Mouse (Mus musculus) cerebellum, postnatal 4 days (tissue): Measurements from ENCODE around the gene Dchs1.

Experiments
- DNase-seq, 2 experiments: peaks; one replicate each; pipeline ENCODE4 v3.0.0; 2022; ENCODE audit warnings: low spot score in 2 of 2, mixed read lengths in 1 of 2

The Dchs1 gene

DNA sequence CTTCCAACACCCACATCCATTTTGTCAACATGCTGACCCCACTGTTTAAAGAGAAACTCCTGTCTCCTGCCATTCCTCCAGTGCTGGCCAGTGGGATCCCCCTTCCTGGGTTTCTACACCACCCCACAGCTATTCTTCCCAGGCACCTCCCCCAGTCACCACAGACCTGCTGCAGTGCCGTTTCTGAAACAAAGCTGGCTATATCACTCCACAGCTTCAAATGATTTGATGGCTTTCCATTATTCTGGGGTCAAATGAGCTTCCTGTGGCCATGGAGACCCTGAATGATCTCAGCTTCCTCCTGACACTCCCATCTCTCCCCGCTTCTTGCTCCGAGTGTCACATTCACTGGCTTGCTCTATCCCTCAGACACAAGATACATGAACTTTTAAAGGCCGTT lies 2.9 kb downstream of the Dchs1 start:
- no peak for DNase-seq

DNA sequence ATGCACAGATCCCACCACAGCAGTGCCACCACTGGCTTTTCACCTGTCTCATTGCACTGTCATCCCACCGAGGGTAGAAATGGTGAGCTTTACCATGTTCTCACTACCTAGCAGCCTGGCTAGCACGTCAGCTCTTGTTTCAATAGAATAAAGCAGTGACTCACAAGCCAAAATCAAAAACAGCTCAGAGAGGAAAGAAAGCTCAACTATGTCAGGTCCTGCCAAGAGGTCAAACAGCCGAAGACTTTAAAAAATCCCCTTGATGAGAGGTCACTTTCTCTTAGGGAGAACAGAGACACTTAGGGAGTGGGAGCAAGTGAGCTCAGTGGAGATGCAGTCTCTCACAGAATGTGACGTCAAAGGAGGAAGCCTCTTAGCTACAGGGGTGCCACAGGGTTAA lies 3.6 kb downstream of the Dchs1 start:
- DNase-seq, result no peak

DNA sequence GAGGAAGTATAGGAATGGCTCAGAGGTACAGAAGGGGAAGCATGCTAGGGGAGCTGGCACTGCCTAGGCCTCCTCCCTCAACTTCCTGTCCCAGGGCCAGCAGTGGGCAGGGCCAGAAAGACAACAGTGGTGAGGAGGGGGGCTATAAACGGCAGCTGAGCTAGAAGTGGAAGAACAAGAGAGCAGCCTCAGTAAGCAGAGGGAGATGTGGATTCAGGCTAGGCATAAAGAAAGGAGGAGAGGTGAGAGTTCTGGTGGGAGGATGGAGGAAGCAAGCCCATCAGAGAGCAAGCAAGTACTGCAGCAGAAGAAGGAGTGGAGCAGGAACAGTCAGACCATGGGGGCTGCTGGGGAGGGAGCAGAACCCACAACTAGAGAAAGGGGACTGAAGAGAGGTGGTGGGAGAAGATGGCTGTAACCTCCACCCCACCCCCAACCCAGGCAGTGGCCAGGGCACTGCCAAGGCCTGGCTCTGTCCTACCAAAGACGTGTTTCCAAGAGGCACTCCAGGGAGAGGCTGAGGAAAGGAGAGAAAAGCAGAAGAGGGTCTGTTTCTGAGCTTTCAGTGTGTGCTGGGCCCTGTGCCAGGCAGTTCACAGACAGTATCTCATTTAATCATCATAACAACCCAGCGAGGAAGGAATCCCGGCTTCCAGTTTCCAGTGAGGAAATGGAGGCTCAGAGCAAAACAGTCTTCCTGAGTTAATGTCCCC lies 8.7 kb downstream of the Dchs1 start:
- no peak for DNase-seq

GRCm38 (mm10) chr7:105777797-105778552 lies 9.5 kb downstream of the Dchs1 start:
- no peak for DNase-seq

DNA sequence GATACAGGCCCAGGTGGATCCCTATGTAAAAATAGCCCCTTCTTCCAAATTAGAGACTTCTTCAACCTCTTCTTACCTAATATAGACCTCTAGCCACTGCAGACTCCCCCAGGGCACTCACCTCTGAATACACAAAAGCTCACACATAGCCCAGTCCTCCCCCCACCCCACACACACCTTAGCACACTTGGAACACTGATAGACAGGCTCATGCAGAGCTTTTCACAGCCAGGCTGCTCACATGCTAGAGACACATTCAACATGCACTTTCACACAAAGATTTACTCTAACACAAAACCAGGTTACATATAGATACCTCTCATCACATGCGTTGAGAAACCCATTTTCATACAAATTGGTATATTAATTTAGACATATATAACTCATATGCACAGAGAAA lies 10.1 kb downstream of the Dchs1 start:
- DNase-seq, result no peak

DNA sequence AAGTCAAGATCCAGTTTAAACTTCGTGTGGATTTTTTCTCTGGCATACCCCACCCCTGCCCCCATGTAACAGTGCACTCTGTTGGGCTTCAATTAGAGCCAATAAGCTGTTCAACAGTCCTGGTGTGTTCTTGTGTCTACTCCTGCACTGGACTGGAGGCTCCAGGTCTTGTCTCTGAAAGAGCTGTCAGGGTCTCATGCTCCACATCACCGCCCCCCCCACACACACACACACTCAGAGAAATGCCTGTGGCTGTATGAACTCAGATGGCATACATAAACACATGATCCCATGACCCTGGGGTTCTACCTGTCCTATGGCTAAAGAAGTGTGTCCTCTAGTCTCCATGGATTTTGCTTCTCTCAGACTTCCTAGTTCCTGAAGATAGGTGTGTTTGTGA lies 11.4 kb downstream of the Dchs1 start:
- no peak for DNase-seq

DNA sequence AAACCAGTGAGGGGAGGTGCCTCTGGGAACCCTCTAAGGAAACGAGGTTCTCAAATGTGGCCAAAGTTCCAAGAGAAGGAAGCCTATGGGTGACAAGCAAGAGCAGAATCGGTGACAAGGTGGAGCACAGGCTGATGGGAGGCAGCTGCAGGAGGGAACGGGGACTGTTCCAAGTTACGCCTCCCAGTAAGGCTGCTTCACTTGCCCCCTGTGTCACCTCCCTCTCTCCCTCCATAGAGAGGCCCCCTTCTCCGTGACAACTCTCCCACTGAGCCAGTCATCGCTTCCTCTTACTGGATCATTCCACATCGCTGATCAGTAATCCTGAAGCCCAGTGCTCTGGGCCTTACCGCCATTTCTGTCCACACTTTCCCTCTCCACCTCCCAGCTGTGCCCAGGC lies 12.8 kb downstream of the Dchs1 start:
- DNase-seq, result no peak

- DNase-seq, result no peak
Measured at GRCm38 (mm10) chr7:105773041-105773440, 14.4 kb downstream of the Dchs1 start.

DNA sequence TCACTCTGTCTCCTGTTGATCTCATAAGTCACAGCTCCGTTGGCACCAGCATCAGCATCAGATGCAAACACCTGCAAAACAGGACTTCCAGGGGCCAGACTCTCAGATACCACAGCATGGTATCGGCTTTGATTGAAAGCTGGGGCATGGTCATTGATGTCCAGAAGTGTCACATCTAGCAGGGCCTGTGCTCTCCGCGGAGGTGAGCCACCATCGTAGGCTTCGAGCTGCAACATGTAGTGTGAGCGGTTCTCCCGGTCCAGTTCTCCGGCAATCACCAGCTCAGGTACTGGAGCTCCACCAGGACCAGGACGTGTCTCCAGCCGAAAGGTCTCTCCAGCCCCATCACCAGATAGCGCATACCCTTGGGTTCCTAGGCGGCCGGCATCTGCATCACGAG lies 15.1 kb downstream of the Dchs1 start:
- no peak for DNase-seq

DNA sequence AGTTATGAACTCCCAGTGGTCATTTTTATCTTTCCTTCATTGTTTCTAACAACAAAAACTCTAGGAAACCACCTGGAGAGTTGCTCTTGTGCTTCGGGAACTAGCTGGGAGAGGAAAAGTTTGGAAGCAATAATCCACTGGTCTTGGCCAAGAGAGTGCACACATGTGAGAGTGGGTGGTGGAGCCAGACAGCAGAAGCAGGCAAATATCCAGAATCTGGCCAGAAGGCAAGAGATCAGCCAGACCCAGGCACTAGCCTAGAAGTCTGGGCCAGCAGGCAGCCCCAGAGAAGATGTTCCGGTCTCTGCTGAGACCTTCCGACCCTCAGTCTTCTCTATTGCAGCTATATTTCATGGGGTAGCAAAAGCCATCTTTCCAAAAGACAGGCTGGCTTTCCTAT lies 17.5 kb downstream of the Dchs1 start:
- no peak for DNase-seq

DNA sequence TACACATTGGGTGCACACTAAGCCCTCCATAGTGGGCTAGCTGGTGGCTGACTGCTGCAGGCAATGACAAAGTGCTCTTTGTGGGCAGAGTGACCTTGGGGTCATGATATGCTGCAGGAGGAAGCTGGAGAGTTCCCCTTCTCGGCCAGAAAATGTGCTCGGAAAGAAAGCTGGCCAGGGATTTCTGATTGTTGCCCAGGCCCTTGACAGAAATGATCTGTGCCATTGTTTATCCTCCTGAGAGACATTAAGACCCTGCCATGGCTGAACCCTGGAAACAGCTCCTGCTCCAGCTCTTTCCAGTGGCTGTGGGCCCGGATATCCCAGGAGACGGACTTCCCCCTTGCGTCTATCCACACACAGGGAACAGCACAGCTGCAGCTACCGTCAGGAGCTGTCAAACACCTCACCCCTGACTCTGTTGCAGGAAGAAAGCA lies 19.7 kb downstream of the Dchs1 start:
- DNase-seq, result no peak

DNA sequence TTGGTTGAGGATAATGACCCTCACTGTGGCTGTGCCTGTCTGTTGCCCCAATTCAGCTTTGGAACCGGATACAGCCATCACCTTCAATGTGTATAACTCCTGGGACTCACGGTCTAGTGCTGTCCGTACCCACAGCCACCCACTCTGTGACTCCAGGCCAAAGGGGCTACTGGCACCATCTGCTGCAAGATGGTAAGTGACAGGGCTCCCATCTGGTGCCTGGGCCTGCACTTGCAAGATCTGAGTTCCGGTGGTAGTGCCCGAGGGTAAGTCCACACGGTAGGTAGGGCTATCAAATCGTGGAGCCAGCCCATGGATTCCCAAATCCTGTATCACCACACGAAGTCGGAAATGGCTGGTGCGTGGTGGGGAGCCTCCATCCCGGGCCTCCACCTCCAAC lies 23.1 kb downstream of the Dchs1 start:
- no peak for DNase-seq

DNA sequence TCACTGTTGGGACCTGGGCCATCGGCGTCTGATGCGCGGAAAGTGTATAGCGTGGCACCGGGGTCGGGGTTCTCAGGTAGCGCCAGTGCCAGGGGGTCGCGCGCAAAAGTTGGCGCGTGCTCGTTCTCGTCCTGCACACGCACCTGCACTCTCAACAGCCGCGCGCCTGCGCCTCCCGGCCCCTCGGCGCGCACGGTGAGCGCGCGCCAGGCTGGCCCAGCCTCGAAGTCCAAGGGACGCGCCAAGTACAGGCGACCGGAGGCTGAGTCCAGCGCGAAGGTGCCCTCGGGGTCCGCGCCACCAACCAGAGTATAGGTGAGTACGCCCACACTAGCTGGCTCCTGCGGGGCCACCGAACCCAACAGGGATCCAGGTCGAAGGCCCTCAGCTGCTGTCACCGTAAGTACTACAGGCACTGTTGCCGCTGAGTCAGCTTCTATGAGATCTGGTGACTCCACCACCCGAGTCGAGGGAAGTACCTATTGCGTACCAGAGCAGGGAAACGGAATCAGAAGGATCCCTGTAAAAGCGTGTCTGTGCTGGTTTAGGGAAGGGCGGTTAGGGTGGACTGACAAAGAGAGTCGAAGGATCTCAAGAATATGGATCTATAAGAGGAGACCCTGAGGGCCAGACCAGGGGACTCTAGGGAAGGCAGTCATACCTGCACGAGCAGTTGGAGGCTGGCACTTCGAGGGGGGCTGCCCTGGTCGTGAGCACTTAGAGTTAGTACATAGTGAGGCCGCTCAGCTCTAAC lies 24.8 kb downstream of the Dchs1 start:
- no peak for DNase-seq

DNA sequence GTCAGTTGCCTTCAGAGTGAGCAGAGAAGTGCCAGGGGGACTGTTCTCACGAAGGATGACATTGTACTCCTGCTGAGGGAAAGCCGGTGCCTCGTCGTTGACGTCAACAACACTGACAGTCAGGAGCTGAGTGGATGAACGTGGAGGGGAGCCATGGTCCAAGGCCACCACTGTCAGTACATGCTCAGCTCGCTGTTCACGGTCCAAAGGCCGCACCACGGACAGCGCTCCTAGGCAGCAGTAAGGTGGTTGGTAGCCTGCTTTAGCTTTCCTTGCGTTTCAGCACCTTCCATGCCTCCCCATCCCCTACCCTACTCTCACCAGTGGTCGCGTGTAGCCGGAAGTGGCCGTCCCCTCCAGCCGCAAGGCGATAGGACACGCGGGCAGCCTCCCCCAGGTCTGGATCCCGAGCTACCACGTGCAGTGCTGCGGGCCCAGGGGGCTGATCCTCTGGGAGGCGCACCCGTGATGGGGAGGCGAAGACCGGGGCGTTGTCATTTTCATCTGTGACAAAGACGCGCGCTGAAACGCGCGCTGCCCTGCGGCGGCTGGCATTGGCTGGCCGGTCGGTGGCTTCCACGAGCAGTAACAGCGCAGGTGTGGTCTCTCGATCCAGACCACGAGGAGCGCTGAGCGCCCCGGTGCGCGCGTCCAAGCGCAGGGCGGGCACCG lies 25.5 kb downstream of the Dchs1 start:
- DNase-seq, result no peak

GRCm38 (mm10) chr7:105753281-105753680 lies 34.2 kb downstream of the Dchs1 start:
- DNase-seq, result no peak

GRCm38 (mm10) chr7:105752716-105753115 lies 34.7 kb downstream of the Dchs1 start:
- no peak for DNase-seq

DNA sequence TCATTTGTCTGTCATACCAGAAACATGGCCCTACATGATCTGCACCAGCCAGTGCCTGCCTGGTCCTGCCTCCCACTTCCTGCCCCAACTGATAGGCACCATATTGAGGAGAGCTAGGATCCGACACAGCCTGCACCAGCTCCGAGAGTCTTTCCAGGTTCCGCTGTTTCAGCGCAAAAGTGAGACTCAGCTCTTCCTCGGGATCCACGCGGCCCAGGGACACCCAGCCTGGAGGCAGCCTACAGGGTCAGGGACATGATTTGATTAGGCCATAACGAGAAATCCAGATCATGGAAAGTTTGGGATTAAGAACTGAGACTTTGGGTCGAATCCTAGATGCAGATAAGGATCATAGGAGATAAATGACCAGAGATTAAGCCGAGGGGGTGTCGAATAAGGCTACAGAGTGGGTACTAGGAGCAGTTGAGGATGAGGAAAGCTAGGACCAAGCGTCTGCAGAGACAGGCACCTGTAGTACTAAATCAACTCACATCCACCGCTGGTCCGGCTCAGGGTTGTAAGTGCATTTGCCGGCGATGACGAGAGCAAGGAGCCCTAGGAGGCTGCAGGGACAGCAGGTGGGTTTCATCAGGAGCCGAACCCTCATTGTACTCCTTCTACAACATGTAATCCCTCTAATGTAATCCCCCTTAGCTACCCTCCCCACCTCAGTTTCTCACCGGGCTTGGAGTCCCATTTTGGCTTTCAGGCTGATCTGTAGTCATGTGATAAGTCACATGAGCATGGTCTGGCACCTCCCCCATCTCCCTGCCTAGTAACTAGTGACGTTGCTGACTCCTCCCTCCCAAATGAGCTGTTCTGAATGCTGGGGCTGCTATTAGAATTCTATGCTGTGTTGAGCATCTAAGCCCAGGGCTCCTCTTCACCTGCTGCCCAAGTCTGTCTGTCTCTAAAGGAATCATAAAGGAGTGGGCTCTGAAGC lies 35.7 kb downstream of the Dchs1 start, which contains the start of gene Tpp1:
TSS of gene Tpp1 (minus strand) at position 745 of the 943 bp plus-strand sequence.
- peak; percentile 78 to 84 for DNase-seq

- no peak for DNase-seq
Measured at GRCm38 (mm10) chr7:105747776-105748175, 39.7 kb downstream of the Dchs1 start.

DNA sequence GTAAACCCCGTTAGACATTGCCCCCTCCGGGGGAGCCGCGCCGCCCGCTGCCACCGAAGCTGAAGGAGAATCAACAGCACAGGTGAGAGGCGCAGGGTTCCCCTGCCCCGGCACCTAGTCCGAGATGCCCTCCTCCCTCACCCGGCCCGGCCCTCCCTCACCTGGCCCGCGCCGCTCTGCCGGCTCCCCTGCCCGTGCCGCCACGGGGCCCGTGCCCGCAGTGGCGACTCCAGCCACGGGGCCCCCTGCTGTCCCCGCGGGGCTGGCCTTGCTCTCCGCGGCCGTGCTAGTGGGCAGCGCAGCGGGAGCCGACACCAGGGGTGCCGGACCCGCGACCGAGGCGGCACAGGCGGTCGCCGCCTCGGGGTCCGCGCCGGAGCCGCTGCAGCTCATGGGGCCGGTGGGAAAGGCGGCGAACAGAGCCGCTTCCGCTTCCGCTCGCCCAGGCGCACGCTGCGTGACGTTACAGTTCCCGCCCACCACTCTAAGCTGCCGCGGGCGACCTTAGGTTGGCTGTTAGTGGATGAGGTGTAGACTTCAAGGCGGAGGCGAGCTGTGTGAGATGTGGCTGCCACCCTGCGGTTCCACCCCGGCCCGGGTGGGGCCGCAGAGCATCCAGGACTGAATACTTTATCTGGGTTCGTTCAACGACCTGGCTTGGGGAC lies 43.4 kb downstream of the Dchs1 start, which contains the start of gene Taf10:
TSS of gene Taf10 (minus strand) at position 436 of the 665 bp plus-strand sequence.
- DNase-seq, result peak; percentile 60 to 83
